Mouse (Mus musculus) lung, postnatal 4 days (tissue): ENCODE measurements around the gene Nap1l5.
A peak's percentile ranks its signal among the peaks of the same experiment; 100 is the strongest.

Experiments used
- DNase-seq, 2 experiments: peaks; one replicate each; pipeline ENCODE4 v3.0.0; 2021

Gene Nap1l5

DNA sequence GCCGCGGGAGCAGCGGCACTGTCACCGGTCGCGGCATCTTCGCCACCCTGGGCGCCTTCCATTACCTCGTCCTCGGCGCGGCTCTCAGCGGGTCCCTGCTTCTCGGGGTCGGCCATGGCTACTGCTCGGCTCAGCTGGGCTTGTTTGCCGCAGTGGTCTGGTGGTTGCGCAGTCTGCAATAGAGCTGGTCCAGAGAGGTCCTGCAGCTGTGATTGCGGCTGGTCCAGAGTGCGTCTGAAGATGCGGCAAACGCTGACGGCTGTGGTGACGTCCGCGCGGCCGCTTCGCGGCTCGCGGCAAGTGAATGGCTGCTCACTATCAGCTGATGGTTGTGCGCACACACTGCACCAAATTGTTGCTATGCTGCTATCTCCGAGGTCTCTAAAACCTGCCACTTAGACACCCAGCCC lies at the start of gene Nap1l5:
TSS of gene Nap1l5 (minus strand) at position 225 of the 410 bp plus-strand sequence.
- peak; percentile 18 to 38 for DNase-seq

DNA sequence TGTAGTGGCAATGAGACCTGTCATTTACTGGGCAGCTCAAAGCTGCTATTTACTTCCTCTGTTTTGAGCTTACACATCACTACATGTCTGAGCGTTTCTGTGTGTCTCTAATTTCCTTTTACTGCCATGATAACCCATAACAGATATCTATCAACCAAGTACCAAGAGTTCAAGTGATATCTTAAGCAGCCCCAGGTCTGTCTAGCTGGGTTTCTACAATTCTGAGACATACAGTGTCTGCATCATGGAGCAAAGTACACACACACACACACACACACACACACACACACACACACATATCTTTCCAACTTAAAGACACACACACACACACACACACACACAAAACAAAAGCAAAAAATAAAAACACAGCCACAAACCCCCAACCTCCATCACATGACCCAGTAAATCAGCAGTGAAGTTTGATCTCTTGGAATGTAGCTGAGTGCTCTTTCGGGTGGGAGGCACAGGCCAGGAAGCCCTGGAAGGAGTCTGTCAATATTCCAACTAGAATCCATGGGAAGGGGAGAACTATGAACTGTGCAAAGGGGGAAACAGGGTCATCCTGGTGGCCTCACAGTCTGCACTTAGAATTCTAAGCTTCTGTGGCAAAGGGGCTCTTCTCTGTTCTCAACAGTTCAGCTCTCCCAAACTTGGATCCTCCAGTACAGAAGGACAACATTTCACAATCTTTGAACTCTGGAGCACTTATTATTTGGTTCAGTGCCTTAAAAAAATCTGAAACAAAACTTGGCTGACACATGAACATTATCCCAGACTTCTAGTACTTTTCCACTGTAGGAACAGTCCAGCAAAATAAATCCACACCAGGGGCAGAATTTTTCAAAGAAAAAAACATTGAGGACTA lies 44.5 kb upstream of the Nap1l5 start:
- DNase-seq = no peak

DNA sequence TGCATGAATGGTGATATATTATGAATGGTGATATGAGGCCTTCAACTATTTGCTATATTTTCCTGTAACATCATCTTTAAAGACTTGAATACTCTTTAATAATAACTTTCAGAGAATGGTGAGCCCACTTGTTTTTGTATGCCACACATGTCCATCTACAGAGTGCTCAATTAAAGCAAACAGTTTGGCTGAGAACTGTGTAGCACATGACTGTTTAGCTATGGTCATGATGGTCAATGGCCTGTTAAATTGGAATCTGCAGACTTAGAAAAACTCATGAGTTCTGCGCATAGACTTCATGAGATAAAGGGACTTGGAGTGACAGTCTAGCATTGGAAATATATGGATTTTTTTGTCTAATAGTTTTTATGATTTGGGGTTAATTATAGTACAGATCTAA lies 43.5 kb upstream of the Nap1l5 start:
- no peak for DNase-seq

DNA sequence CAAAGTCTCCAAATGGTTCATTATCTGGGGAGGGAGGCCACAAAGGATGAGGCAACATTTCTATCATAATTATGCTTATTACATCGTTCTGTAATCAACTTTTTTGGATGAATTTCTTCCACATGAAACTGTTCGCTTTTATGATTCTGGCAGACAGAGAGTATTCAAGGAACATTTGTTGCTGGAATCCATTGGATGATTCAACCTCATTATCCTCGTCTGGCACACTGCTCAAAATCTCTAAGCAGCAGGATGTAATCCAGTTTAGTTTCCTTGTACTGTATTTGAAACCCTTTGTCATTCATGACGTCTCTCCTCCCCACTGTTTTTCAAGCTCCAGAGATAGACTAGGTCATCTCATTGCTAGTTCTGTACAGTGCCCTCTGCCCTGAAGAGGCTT lies 40.0 kb upstream of the Nap1l5 start:
- DNase-seq = no peak

DNA sequence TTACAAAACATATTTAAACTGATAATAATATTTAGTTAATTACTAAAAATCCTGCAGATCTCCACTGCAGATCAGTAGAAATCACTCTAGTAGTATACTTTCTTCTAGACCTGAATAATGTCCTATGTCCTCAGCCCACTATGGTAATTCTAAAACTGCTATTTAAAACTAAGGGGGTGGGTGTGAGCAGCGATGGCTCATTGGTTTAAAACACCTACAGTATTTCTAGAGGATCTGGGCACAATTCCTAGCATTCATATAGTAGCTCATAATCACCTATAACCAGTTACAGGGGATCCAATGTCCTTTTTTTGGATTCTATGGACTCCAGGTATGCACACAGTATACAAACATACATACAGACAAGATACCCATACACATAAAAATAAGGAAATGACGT lies 39.4 kb upstream of the Nap1l5 start:
- DNase-seq = no peak

DNA sequence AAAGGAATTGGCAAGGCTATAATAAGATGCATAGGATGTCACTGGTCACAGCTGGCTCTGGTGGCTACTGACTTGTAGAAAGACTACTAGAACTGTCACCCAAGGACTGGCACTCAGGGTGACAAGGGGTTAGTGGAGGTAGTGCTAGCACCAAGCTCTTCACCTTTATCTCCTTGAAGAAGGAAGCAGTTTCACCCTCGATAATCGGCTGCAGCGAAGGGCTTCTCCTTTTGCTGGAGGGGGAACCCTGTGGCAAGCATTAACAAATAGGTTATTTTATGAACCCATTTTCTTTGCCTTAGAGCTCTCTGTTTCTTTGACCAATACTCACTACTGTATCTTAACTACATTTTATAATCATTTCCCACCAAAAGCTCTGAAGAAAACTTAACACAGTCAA lies 37.1 kb upstream of the Nap1l5 start:
- DNase-seq = no peak

DNA sequence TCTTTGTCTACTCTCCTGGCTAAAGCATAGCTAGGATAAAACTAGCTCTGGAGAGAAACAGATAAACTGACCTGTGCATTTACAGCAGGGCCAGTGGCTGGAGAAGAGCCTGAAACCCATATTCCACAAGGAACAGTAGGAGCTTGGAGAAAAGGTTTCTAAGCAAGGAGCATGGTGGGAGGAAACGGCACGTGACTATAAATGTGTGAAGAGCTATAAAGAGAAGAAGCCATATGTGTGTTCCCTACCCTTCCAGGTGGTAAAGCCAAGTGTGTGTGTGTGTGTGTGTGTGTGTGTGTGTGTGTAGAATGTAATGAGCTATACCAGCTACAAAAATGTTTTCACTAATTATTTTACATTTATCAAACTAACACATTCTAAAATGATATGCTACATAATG lies 35.4 kb upstream of the Nap1l5 start:
- no peak for DNase-seq

DNA sequence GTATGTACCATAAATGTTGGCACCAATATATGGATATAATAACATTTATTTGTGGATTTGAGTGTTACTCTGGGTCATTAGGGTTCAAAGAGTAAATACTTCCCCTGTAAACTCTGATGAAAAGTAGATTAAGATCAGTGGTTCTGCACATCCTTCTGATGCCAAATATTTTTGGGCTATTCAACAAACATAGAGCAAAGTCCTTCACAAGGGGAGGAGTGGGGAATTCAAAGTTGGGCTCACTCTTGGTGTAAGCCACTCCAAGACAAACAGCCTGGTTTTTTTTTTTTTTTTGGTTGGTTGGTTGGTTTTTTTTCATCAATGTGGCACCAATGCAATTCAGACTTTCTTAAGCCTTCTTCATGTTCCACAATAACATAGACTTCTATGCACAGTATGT lies 30.9 kb upstream of the Nap1l5 start:
- no peak for DNase-seq

DNA sequence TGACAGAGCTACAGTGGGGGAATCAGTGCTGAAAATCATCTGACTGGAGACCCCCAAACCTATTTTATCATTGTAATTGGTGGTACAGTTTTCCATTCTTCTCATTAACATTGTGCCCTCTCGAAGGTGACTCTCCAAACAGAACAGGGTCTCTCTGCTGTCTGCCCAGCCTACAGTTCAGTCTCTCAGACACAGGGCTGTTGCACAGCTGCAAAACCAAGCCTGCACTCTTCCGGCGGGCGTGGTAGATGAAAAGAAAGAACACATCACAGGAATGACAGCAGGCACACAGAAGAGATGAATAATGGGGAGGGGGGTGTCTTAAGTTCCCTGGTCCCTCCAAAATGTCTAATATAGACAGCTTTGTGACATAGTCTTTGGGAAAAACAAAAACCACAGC lies 27.3 kb upstream of the Nap1l5 start:
- DNase-seq = no peak

DNA sequence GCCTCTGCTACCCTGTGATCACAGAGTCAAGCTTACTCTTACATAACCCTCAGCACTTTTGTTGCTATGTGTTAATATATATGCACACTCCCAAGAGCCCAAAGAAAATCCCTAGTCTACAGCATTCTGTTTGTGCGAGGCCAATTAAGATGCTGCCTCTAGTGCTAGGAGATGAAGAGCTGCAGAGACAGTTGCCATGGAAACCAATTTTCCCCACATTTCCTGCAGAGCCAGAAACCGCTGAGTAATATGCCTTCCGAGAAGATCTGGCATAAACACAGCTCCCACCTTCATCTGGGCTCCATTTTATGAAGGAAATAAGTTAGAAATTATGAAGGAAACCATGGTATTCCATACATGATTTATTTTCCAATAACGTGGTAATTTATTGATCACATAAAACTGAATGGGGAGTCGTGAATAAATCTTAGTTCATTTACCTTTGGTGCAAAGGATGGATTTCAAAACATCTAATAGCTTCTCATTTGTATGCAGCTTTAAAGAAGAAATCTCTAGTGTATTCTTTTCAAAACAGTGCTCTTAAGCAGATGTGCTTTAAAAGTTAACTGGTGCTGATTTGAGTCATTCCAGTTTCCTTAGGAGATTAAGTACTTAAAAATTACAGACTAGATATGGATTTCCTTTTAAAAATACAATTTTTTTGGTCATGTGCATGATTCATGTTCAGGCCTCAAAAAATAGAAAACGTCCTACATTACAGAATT lies 26.5 kb upstream of the Nap1l5 start:
- DNase-seq = no peak

DNA sequence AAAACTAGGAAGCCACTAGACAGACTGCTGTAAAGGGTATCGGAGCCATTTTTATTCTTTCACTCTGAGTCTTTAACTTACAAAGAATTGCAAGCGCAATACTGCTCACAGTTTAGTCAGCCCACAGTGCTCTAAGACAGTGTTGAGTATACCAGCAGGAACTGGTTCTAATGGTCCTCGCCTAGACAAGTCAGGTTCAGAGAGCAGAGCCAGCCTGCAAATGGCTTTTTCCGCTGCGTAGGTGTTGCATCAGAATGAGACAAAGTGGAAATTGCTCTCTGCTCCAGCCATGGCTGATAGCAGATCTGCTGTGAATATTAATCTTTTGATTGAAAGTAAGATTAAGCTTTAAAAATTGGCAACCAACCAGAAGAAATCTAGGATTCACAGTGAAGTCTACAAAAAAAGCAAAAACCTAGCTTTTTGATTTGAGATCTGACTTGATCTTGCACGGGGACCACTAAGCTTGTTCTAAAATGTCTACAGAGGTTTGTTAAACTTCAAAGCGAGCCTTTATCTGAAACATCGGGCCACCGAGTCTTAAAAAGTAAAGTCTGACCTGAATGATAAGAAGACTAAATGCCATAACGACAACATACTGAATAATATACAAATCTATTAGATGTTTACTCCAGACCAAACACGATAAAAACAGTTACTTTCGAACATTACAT lies 25.8 kb upstream of the Nap1l5 start:
- DNase-seq = no peak

DNA sequence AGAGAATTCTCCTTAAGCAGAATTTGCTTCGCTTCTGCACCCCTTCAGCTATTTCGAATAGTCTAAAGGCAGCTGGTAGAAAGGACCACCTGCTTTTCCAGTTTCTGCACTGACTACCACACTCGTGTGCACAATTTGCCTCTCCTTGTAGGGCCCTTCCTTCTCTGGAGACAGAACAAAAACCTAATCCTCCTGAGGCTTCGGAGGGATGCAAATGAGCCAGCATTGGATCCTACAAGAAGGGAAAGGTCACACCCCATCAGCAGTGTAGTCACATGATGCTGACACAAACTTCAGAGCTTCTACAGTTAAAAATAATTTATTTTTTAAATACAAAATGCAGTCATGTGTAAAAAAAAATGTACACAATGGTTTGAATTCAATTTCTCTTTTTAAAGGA lies 24.3 kb upstream of the Nap1l5 start:
- DNase-seq = no peak

DNA sequence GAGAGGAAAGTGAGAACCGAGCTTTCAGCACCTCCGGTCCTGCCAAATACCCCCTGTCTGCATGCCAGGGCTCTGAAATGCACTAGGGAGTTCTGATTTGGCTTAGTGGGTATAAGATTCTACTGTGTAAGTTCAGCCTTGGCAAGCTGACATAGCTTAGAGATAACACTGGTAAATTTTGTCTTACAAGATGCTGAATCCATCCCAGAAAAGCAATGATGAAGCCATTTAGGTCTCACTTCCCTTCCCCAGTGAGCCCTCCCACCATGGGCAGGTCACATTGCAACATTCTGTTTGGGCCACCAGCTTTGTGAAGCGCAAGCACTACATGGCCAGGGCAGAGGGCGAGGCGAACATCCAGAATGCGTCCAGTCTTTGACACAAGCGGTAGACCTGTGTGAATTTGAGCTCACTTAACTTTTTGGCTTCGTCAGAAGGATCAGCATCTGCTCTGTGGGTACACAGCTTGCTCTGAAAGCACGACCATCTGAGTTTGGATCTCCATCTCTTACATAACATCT lies 23.1 kb upstream of the Nap1l5 start:
- DNase-seq = peak in 1 of 2 experiments; percentile 50

DNA sequence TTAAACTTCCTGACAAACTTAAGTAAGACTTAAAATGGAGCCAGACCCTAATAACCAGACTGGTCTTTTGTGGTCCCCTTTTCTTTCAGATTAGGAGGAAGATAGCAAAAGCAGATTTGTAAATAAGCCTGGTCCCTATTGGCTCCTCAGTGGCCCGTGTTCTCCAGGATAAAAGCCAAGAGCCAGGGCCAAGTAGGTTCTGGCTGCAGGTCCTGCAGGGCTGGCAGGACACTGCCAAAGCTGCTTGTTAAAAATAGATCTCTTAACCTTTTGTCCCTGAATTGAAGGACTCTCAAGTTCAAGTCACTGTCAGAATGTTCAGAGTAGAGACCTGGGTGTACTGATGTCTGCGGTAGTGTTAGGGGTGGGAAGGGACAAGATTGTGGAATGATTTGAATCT lies 21.0 kb upstream of the Nap1l5 start:
- no peak for DNase-seq

DNA sequence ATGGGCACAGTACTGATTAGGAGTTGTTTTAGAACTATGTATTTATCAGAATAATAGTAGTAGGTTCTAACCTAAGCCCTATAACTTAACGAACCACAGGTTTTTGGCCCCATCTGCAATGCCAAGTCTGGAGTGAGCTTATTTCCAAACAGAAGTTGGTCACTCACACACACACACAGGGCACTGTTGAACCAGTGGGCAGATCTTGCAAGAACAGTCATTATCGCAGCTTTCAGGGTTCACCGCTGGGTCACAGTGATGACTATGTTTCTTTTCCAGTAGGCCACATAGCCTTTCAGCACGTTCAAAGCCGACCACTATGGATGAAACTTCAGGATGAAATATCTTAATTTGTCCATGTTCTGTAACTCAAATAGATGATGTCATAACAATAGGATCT lies 15.6 kb upstream of the Nap1l5 start:
- no peak for DNase-seq

DNA sequence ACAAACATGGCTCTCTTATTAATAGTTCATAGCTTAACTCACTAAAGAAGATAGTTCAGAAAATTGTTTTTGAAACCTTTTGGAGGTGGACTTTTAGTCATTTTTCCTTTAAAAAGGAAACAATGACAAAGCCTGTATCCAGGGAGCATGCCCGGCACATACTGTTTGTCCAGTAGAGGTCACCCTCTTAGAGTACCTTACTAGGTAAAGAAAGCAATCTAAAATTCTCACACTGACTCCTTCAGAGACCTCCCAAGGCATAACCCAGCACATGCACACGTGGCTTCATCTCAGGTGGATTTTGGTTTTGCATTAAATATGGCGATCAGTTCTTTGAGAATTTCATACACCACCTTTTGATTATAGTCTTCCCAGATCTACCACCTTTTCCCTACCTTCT lies 14.7 kb upstream of the Nap1l5 start:
- DNase-seq = no peak

DNA sequence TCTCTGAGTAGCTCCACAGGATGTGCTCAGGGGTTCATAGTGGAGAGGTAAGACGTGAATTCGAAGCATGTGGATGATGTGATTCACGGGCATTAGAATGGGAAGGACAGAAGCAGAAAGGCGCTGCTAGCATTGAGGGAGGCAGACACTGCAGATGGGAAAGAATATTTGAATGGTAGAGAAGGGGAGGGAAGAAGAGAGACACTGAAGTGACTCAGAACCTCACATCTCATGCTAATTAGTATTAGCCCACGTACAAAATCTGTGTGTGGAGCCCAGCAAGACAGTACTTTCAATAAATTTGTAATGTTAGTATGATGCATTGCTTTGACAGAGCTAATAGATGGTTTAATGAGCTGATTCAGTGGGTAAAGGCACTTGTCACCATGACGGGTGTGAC lies 13.9 kb upstream of the Nap1l5 start:
- DNase-seq = no peak

DNA sequence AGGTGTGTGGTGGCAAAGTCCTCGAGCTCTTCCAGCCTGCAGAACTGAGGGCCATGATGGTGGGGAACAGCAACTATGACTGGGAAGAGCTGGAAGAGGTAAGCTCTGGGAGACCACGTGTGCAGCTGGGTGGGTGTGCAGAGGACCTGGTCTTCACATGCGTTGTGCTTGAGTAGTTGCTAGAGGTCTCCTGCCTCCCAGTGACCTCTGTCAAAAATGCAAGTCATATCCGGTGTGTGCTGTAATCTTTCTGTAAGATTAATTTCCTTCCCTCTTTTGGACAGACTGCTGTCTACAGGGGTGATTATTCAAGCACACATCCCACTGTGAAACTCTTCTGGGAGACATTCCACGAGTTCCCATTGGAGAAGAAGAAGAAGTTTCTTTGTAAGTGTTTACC lies 9.6 kb upstream of the Nap1l5 start:
- no peak for DNase-seq

DNA sequence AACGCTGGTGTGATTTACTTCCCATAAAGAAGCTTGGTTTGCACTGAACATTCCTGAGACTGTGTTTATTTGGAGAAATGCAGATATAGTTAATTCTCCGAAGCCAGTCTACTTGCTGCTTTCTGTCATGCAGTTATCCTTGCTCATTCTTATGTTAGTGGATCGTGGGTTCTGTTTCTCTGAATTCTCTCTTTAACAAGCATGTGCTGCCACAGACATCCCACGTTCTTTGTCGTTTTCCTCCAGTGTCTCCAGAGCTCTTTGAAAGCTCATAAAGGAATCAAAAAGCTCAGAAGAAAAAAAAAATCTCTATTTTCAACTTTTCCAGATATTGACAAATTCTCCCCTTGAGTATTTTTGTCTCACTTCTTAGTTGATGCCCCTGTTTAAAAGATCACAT lies 7.1 kb upstream of the Nap1l5 start:
- no peak for DNase-seq

DNA sequence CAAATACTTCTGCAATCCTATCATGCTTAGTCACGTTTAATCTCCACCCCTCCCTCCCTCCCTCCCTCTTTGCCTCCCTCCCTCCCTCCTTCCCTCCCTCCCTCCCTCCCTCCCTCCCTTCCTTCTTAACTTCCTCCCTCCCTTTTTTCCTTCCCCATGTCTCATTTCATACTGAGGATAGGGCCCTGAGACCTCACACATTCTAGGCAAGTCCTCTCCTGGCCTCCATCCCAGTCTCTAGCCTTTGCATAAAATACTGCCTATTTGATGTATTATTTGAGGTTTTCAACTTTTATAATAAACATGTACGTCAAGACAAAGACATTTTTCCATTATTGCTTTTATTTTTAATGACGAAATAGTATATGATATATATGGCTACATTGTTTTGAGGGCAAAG lies 6.7 kb upstream of the Nap1l5 start:
- no peak for DNase-seq

DNA sequence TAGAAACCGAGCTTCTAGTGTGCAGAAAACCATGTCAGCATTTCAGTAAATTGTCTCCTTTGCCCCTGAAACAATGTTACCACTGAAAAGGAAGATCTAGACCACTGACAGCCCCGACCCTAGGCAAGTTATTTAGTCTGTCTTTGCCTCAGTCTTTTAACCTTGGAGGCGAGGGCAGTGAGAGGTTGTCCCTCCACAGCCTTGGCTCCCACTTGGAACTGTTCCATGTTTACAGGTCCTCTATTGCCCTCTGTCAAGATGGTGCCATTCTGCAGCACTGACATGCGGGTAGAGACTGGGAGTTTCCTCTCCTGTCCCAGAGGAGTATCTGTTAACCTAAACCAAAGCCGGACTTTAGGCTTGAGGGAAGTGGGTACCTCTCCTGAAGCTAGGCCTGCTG lies 6.0 kb upstream of the Nap1l5 start:
- DNase-seq = no peak

DNA sequence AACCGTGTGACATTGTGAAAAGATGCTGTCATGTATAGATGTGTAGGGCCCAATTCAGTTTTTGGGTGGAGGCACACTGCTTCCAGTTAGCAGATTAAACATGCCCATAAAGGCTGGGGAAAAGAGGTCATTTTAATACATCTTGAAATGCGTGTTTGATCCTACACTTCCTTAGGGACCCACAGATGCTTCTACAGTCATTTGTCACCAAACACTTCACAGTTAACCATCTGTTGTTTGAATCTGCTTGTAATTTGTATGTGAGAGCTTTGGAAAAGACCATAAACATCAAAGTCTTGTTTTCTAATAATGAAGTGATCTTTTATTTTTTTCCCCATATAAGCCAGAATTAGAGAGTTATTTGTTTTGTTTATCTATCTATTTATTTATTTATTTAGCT lies 915 bp upstream of the Nap1l5 start:
- no peak for DNase-seq

DNA sequence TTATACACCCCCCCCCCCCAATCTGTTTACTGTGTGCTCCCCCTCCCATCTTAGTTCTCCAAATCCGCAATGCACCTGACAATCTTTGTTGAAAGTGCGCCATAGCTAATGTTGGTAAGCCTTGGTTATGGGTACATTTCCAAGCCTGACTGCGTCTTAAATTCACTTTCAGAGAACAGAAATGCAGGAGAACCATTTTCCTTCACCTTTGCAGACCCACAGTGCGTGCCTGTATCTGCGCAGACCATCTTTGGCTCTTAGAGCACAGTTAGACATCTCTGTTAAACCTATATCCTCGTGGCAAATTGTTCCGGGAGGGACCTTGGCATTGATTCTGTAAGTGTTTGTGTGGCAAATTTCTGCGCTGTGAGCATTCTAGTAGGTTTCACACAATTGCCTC lies 460 bp upstream of the Nap1l5 start:
- no peak for DNase-seq

DNA sequence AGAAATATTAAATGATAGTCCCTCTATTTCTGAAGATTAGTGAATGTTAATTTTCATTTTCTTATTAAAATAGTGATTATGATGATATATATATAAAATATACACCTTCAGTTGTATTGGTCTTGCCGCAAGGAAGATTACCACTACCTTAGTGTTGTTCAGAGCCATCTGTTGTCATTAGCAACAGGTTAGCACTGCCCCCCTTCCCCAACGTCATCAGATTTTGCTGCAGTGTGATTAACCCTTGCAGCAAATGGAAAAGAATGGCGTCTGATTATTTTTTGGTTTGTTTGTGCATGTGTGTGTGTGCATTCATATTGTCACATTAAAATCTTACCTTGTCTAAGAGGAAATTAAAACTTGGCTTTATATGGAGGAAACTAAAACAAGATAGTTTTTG lies 2.3 kb downstream of the Nap1l5 start:
- no peak for DNase-seq
